Mouse (Mus musculus): ENCODE data around the gene Slc19a1.

Gene Slc19a1

GRCm38 (mm10) chr10:77097006-77097889, 65.2 kb downstream of the Slc19a1 start:
- DNase-seq = no peak

- no peak for DNase-seq
These were observed 65.8 kb downstream of the Slc19a1 start for GRCm38 (mm10) chr10:77097890-77098200.

GRCm38 (mm10) chr10:77098619-77099018, 66.6 kb downstream of the Slc19a1 start:
- DNase-seq = no peak

- DNase-seq = no peak
These were observed 67.7 kb downstream of the Slc19a1 start for GRCm38 (mm10) chr10:77099777-77100176.

GRCm38 (mm10) chr10:77103689-77104088, 71.6 kb downstream of the Slc19a1 start:
- DNase-seq = no peak

DNA sequence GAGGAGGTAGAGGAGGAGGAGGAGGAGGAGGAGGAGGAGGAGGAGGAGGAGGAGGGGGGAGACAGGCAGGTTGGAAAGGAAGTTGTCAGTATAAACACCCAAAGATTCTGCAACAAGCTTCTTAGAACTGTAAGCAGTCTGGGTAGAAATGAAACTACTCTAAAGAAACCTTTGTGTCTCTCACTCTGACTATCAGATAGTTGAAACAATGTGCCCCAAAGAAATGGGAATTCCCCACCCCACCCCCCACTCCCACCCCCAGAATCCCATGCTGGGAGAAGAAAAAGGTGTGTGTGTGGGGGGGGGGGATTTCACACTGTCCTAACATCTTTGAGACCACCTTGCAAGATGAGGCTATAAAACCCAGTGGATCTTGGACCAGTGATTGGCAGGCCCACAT, 72.3 kb downstream of the Slc19a1 start:
- DNase-seq = no peak

GRCm38 (mm10) chr10:77108106-77108505, 76.1 kb downstream of the Slc19a1 start:
- DNase-seq = no peak

DNA sequence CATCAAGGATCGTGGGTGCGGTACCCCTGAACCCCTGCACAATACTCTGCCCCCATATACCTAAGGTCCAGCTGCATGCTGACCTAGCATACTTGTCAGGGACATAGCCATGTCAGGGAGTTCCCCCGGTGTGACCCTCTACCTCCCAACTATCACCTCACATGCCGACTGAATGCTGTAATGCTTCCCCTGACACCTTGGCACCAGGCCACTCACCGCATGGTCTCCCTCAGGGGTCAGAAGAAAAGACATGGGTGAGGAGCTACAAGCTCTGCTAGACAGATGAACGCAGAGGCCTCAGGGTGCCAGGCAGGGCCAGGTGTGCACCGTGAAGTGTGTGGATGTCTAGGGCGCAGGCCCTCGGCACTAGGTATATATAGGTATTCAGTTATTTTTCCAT, 78.0 kb downstream of the Slc19a1 start:
- peak; percentile 79 for DNase-seq

Measured in kidney, adult 11 months (tissue).